Mouse (Mus musculus) testis, adult 2 months (tissue): ENCODE data around the gene Apaf1. TPM values are rescaled to one million over a fixed set of nuclear protein-coding genes. Genes with fewer than 3 reads are reported as not detected.

Experiments used
- H3K27ac ChIP-seq: fragments of 200-500 bp; 2 replicates; pipeline ENCODE4 v1.5.1; 2012; ENCODE audit warnings: low read depth, low read length; ENCODE audit not compliant: control insufficient read depth, insufficient read depth
- H3K27me3 ChIP-seq: fragments of 200-500 bp; 2 replicates; pipeline ENCODE4 v1.6.1; 2012; ENCODE audit warnings: mild to moderate bottlenecking, low read length, moderate library complexity; ENCODE audit not compliant: control insufficient read depth, insufficient read depth
- H3K36me3 ChIP-seq: fragments of 200-500 bp; 2 replicates; pipeline ENCODE4 v1.6.1; 2012; ENCODE audit warnings: mild to moderate bottlenecking, low read length; ENCODE audit not compliant: control insufficient read depth, insufficient read depth
- H3K4me1 ChIP-seq: fragments of 200-500 bp; 2 replicates; pipeline ENCODE4 v1.6.1; 2012; ENCODE audit warnings: low read length; ENCODE audit not compliant: control insufficient read depth, insufficient read depth
- H3K4me3 ChIP-seq: fragments of 200-500 bp; 2 replicates; pipeline ENCODE4 v1.5.1; 2012; ENCODE audit warnings: low read depth, mild to moderate bottlenecking, low read length, moderate library complexity, mixed read lengths; ENCODE audit not compliant: control insufficient read depth
- CTCF ChIP-seq: fragments of 200-500 bp; IDR thresholded peaks from 2 replicates; pipeline ENCODE4 v1.5.1; 2012; ENCODE audit warnings: low read depth, mild to moderate bottlenecking, inconsistent platforms, low read length, moderate library complexity; ENCODE audit not compliant: control insufficient read depth, insufficient read depth, insufficient replicate concordance
- POLR2A ChIP-seq: fragments of 200-500 bp; IDR thresholded peaks from 2 replicates; pipeline ENCODE4 v1.6.1; 2012; ENCODE audit warnings: low read depth, mild to moderate bottlenecking, inconsistent platforms, low read length, moderate library complexity; ENCODE audit not compliant: control insufficient read depth
- polyA plus RNA-seq: library from polyadenylated mRNA; depleted of rRNA; stranded (reverse); fragments of >200 nt; gene quantifications from 2 replicates; pipeline ENCODE4 v1.2.3, GENCODE M21; 2012; rRNA removed

Gene Apaf1
- polyA plus RNA-seq, 1 experiment = 1.7 TPM

GRCm38 (mm10) chr10:90953821-90954220 is 128.7 kb downstream of the Apaf1 start:
- no peaks in the 10 kb centered on the region for H3K4me1 ChIP-seq
- H3K4me3 ChIP-seq = no peak overlapping the region
- no peaks in the 10 kb centered on the region for H3K27me3 ChIP-seq
- TF ChIP-seq POLR2A = no peak
- TF ChIP-seq CTCF = no peak
- no peaks in the 10 kb centered on the region for H3K36me3 ChIP-seq
- H3K27ac ChIP-seq = no peak overlapping the region

- Histone ChIP-seq H3K27me3 (no peaks in the 10 kb centered on the region), H3K27ac (no peak overlapping the region), H3K4me3 (no peak overlapping the region), H3K36me3 (no peaks in the 10 kb centered on the region), H3K4me1 (no peaks in the 10 kb centered on the region)
- TF ChIP-seq CTCF (no peak), POLR2A (no peak)
These were observed 129.4 kb downstream of the Apaf1 start for GRCm38 (mm10) chr10:90953103-90953709.

GRCm38 (mm10) chr10:90947608-90948373 is 134.8 kb downstream of the Apaf1 start:
- H3K27ac ChIP-seq = no peak overlapping the region
- H3K4me1 ChIP-seq = no peaks in the 10 kb centered on the region
- H3K27me3 ChIP-seq = no peaks in the 10 kb centered on the region
- no peak for TF ChIP-seq CTCF
- no peak for TF ChIP-seq POLR2A
- H3K36me3 ChIP-seq = no peaks in the 10 kb centered on the region
- no peak overlapping the region for H3K4me3 ChIP-seq

DNA sequence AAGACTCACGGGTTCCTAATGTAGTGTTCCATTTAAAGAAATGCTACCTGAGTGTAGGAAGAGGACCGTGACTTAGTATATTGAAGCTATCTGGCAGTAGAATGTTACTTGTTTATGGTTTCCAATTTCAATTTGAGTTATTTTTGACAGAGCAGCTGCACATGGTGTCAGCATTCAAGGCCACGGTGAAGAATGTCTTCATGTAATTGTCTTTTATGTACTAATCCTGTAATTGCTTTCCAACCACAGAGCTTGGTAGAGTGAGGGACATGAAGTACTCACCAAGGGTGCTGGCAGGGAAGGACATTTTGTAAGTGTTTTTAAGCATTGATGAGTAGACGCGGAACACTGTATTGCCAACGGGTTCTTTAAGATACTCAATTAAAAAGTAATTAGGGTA is 135.5 kb downstream of the Apaf1 start:
- Histone ChIP-seq H3K36me3 (no peaks in the 10 kb centered on the region), H3K4me3 (no peak overlapping the region), H3K27ac (no peak overlapping the region), H3K27me3 (no peaks in the 10 kb centered on the region), H3K4me1 (no peaks in the 10 kb centered on the region)
- TF ChIP-seq POLR2A (no peak), CTCF (no peak)

DNA sequence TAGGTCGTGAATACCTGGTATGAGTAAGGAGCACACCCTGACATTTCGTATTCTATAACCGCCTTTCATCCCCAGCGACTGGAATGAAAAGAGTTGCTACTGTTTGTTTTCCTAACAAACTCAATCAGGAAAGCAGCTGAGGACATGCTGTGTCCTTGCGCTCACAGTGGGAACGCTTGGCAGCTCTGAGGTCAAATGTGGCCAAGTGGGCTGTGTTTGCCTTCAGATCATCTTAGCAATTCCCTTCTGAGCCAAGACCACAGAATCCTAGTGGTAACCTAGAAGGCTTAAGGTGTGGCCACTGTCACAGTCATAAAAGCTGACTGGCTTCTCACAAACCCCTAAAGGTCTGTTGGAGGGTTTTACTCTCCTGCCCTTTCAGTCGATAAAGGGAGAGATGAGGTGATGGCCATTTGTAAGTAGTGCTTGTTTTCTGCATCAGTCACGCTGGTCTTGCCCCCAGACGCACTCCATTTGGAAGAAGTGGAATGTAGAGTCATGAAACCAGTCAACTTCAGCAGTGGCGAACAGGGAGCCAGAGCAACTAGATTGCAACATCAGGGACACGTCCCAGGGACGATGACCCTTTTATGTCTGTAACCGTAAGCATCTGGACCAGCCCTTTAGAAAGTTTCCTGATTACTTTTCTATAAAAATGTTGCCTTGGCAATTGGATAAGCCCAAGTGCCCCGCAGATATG is 140.4 kb downstream of the Apaf1 start:
- Histone ChIP-seq H3K4me3 (no peak overlapping the region), H3K27ac (no peak overlapping the region), H3K27me3 (no peaks in the 10 kb centered on the region), H3K4me1 (no peaks in the 10 kb centered on the region), H3K36me3 (no peaks in the 10 kb centered on the region)
- TF ChIP-seq POLR2A (no peak), CTCF (no peak)

DNA sequence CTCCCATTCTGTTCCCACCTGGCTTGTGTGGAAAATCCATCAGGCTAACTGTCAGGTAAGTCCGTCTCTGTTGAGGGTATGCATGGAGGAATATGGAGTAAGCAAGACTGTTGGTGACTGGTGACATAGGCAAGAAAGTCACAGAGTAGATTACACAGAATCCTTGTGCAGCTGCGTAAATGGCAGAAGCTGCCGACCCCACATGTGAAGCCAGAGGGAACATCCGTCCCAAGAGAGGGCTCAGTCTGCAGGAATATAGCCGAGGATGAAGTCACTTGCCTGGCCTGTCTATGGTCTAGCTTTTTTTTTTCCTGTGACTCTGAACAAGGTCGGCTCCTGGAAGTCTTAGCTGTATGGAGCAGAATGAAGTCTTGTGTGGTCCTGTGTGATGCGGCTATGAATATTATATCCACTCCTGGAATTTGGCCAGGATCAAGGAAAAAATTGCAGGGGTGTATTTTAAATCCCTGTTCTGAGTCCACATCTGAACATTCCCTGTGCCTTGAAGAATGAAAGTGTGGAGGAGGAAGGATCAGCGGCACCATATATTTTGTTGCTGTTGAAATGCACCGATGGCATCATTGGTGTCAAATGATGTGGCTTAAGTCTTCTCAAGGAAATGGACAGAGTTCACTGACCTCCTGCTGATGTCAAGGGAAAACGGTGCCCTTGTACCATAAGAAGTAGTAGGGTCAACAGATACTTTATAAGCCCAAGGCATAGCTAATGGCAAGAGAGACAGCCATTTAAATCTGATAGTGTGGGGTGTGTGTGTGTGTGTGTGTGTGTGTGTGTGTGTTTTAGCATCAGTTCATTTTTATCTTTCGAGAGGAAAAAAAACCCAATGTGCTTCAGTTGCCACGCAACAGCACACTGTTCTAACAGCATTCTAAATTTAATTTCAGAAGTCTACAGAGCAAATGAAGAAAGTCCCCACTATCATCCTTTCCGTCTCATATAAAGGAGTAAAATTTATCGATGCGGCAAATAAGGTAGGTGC is 141.7 kb downstream of the Apaf1 start:
- Histone ChIP-seq H3K4me1 (no peaks in the 10 kb centered on the region), H3K27me3 (no peaks in the 10 kb centered on the region), H3K36me3 (no peaks in the 10 kb centered on the region), H3K27ac (no peak overlapping the region), H3K4me3 (no peak overlapping the region)
- TF ChIP-seq CTCF (no peak), POLR2A (no peak)

Other genes with a start within 250 kb of the Apaf1 start
- 1.2 and 1.5 TPM in 2 replicates for gene Ikbip, start 170 bp upstream of the Apaf1 start, polyA plus RNA-seq
- gene Slc25a3, start 41.3 kb upstream of the Apaf1 start, polyA plus RNA-seq = 147 and 151 TPM in 2 replicates
- gene Tmpo, start 98.5 kb upstream of the Apaf1 start, polyA plus RNA-seq = 17.2 and 17.4 TPM in 2 replicates